Mouse (Mus musculus) right cerebral cortex, postnatal 14 days (tissue): ENCODE measurements around the gene Polr2b.

Experiments
- DNase-seq: peaks from one replicate; pipeline ENCODE4 v3.0.0; 2022

Gene Polr2b

DNA sequence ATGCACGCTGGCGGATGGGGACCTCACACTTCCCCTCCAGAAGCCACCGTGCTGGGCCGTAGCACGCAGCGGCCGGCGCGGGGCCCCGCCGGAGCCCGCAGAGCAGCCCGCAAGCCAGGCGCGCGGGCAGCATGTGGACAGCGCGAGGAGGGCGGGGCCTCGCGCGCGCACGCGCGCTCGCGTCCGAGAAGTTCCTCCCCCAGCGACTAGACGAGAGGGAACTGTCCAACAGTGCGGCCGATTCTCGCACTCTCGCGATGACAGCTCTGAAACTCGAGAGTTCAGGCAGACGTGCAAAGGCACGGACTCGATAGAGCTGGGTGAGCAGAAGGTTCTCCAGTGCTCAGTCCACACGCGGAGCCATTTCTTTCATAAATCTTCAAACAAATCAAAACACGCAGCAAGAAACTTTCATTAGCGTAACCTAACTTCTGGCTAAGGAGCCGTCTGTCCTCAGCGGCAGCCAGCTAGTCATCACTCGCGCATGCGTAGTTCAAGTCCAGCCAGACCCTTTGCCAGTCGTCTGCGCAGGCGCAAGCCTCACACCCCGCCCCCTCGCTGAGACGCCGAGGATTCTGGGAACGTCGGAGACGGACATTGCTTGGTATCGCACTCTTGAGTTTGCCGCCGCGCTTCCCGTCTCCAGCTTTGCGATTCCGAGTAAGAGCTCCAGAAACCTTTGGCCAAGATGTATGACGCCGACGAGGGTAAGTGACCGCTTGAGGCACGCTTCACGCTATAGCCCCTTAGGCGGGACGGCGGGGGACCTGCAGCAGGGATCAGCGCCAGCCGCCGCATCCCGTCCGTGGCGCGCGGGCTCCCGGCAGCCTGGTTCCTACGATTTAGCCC, at the start of gene Polr2b, which contains the start of gene Noa1:
Gene Polr2b, plus strand, starts transcription at position 224 of the 849 bp plus-strand sequence.
Gene Noa1, minus strand, starts transcription at position 161 of the 849 bp plus-strand sequence.
- DNase-seq = peak; percentile 99

DNA sequence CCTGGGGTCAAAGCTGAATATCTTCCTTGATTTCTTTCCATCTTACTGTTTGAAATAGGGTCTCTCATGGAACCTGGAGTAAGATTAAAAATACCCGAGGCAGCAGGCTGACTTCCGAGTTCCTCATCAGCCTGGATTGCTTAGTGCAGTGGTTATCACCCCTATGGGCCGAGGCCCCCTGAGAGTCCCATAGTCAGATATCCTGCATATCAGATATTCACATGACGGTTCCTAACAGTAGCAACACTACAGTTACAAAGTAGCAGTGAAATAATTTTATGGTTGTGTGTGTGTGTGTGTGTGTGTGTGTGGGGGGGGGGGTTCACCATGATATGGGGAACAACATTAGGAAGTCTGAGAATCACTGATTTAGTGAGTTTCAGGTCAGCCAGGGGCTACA, 48.8 kb upstream of the Polr2b start:
- no peak for DNase-seq

DNA sequence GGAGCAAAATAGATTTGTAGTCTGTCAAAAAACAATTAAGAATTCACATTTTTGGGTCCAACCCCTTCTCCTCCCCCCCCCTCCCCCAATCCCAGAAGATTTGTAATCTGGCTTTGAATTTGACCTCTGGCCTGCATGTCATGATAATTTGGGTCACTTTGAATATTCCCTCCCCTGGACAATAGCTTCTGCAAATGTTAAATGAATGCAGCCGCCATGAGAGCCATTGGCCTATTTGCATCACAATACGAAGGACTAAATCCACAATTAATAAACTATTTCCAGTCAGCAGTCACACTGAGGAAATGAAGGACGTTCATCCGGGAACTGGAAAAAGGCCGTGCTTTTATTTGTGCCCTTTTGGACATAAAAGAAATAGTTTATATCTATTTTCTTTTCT, 47.8 kb upstream of the Polr2b start:
- DNase-seq = no peak

DNA sequence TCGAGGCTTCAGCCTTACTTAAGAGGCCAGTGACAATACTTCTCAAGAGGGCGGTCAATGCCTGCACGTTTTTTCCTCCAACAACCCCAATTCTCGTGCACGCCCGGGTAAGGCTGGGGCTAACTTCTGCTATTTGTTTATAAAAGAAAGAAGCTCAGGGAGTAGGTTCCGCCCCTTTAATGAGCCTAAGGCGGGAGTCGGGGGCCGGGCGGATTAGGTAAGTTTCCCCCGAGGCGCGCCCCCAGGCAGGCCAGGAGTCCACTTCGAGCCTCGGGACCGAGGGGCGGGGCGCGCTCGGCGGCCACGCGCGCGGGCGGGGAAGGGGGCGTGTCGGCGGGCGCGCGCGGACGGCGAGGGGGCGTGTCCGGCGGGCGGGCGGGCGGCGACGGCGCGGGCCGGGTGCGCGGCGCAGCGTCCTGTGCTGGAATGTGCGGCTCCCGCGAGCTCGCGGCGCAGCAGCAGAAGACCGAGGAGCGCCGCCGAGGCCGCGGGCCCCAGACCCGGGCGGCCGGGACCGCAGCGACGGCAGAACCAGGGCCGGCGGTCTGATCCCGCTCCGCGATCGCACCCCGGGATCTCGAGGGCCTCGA, 44.8 kb upstream of the Polr2b start, which contains the start of gene Rest:
Gene Rest, plus strand, starts transcription at position 411 of the 590 bp plus-strand sequence.
- peak; percentile 54 for DNase-seq

DNA sequence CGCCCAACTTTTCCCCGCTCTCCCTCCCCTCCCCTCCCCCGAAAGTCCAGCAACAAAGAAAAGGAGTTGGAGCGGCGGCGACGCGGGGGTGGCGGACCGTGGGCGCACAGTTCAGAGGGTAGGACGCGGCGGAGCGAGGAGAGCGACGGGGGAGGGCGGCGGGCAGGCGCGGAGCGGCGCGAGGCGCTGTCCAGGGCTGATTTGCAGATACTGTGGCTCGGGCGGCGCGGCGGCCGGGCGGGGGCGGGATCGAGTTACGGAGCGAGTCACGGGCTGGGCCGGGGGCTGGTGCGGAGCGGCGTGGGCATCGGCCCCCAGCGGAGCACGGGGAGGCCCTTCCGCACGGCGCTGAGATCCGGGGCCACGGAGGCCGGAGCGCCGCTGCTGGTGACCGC, 44.3 kb upstream of the Polr2b start:
- peak; percentile 58 for DNase-seq

DNA sequence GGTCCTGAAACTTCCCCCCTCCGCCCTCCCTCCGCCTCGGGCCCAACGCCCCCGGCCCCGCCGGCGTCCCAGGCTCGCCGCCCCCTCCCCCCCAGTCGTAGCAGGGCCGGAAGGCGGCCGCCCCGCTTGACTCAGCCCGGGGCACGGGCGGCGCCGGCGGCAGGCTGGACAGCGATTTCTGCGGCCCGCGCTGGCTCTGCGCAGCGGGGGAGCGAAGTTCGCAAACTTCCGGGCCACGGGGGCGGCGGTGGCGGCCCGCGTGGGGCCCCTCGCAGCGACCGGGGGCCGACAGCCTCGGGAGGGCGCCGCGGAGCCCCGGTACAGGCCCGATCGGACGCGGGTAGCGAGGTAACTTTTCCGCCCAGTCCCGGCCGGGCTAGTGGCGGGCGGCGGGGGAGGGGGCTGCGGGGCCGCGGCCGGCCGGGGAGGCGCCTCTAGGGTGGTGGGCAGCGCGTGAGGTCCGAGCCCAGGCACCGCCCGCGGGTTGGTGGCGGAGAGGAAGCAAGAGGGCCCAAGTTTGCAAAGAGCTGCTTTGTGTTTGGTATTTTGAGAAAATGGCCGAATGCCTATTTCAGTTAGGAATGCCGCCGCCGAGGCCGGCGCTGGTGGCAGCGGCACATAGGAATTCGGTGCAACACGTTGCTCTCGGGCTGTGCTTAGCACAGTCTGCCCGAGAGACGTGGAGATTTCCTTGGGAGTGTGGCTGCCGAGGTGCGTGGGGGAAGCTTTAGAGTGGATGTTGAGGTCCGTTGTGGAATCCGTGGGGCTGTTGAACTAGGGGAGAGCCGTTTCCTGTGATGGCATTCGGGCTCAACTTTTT, 43.7 kb upstream of the Polr2b start:
- DNase-seq = peak; percentile 17

DNA sequence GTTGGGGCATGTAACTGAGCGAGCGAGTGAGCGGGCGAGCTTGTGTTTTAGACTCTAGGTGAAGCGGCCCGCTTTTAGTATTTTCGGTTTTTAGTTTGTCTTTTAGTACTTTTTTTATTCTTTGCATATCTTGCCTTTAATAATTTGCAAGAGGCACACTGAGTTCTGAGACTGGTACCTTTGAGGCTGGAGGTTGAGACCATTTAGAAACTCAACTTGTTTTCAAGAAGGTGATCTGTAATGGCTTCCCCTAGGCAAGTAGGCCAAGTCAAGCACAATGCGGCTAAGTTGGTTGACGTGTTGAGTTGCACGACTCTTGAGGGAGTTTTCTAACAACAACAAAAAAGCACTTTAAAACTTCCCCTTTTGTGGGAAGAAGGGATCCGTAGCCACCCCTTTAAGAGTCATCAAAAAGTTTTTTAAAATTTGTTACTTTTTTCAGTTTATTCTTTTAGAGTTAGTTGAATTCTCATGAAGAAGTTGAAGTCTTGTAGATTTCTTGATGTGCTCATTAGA, 43.0 kb upstream of the Polr2b start:
- DNase-seq = no peak

DNA sequence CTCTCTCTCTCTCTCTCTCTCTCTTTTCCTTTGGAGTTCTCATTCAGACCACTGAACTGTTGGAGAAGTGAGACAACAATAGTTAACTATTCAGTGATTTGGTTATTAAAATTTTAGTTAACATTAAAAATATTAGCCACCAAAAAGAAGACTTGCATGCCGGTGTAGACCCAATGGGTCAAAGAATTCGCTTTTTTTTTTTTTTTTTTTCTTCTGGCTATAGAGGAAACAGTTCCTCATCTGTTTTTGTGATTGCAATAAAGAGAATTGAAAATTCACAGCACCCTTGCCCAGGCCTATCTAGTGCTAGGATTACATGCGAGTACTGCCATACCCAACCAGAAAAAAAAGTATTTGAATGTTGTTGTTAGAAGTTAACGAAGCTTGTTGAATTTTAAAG, 42.5 kb upstream of the Polr2b start:
- no peak for DNase-seq

DNA sequence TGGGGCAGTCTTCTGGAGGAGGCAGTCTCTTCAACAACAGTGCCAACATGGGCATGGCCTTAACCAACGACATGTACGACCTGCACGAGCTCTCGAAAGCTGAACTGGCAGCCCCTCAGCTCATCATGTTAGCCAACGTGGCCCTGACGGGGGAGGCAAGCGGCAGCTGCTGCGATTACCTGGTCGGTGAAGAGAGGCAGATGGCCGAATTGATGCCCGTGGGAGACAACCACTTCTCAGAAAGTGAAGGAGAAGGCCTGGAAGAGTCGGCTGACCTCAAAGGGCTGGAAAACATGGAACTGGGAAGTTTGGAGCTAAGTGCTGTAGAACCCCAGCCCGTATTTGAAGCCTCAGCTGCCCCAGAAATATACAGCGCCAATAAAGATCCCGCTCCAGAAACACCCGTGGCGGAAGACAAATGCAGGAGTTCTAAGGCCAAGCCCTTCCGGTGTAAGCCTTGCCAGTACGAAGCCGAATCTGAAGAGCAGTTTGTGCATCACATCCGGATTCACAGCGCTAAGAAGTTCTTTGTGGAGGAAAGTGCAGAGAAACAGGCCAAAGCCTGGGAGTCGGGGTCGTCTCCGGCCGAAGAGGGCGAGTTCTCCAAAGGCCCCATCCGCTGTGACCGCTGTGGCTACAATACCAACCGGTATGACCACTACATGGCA, 41.9 kb upstream of the Polr2b start:
- no peak for DNase-seq

DNA sequence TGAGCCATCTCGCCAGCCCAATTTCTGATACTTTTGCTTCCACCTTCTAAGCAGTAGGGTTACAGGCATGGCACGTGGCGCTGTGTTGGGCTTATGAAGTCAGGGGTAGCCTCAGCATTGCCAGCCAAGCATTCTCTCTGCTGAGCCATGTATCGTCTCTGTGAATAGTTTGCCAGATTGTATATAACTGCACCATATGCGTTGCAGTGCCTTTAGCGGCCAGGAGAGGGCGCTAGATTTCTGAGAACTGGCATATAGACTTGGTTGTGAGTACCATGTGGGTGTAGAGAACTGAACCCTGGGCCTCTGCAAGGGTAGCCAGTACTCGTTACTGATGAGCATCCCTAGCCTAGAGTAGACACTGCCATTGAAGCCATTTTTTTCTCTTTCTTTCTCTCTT, 40.5 kb upstream of the Polr2b start:
- no peak for DNase-seq

DNA sequence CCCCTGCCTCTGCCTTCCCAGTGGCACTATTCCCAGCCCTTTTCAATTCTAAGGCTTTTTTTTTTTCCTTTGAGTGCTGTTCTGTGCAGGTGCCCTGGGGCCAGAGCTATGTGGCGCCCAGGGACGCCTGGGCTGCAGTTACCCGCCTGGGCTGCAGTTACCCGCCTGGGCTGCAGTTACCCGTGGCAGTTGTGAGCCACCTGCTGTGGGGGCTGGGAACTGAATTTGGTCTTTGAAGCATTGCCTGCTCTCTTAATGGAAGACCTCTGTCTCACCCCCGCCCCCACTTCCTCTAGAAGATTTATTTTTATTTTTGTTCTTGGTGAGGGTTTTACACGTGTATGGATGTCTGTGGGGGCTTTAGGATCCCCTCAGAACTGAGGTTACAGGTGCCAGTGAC, 36.8 kb upstream of the Polr2b start:
- no peak for DNase-seq

DNA sequence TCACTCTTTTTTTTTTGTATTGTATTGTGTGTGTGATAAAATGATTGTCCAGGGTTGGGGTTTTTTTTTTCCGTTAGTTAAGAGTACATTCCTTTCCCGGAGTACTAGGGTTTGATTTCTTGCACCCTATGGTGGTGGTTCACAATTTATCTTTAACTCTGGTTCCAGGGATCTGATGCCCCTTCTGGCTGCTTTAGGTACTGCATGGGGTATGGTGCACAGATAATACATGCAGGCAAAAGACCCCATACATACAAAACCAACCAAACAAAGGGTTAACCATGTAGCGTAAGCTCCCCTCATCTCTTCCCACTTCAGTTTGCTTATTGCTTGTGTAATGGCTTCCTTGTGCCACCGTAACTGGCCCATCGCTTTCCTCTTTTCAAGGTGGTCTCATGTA, 34.0 kb upstream of the Polr2b start:
- peak; percentile 21 for DNase-seq

DNA sequence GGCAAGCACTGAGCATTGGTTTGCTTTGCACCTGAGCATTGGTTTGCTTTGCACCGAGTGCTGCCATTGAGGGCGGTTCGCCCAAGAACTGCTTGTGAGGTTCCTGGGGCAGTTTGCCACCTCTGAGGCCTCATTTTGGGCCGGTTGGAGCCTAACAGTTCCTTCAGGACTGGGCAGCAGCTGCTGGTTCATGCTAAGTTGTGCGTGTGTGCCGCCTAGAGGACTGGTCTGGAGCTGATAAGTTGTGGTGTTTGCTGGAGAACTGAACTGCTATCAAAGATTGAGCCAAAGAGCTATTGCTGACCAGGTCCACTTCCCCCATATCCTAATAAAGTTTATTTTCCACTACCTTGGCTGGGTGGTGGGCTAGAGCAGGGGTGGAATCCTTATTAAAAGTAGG, 32.7 kb upstream of the Polr2b start:
- DNase-seq = no peak

DNA sequence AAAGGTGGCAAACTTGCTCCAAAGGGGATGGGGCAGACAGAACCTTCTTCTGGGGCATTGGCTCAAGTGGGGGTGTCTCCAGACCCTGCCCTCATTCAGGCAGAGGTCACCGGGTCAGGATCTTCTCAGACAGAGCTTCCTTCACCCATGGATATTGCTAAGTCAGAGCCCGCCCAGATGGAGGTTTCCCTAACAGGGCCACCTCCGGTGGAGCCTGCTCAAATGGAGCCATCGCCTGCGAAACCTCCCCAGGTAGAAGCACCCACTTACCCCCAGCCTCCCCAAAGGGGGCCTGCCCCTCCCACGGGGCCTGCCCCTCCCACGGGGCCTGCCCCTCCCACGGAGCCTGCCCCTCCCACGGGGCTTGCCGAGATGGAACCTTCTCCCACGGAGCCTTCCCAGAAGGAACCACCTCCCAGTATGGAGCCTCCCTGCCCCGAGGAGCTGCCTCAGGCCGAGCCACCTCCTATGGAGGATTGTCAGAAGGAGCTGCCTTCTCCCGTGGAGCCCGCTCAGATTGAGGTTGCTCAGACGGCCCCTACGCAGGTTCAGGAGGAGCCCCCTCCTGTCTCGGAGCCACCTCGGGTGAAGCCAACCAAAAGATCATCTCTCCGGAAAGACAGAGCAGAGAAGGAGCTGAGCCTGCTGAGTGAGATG, 28.3 kb upstream of the Polr2b start:
- DNase-seq = no peak

DNA sequence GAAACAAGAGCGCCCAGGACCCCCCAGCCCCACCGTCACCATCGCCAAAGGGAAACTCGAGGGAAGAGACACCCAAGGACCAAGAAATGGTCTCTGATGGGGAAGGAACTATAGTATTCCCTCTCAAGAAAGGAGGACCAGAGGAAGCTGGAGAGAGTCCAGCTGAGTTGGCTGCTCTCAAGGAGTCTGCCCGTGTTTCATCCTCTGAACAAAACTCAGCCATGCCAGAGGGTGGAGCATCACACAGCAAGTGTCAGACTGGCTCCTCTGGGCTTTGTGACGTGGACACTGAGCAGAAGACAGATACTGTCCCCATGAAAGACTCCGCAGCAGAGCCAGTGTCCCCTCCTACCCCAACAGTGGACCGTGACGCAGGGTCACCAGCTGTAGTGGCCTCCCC, 27.7 kb upstream of the Polr2b start:
- no peak for DNase-seq

DNA sequence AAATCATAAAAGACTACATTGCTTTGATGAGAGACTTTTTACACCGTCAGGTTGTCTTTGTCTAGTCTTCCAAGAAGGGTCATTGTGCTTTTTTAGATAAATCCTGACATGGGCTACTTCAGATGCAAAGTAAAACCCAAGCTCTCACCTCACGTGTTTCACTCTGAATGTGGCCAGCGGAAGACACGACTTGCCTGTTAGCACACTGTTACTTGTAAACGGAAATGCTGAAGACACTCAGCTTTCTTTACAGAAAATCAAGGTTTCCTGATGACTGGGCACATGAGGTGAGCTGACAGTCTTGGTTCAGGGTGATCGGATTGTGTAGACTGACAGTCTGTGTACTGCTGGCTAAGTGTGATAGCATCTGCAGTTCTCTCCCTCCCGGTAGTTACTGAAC, 24.3 kb upstream of the Polr2b start:
- DNase-seq = no peak

DNA sequence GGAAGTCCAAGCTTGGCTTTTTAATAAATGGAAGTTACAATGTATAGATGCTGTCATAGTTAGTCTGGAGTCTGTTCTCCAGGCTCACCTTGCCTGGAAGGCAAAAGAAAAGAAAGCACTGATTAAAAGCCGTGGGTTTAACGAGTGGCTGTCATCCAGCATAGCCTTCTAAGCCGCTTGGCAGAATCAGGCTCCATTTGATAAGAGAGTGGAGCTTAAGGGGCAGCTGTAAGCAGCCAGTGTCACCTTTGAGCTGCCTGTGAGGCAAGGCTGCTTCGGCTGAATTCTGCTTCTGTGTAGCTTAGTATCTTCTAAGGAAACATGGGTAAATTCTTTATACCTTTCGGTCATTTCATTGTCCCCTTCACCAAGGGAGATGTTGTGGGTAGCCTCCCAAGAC, 23.0 kb upstream of the Polr2b start:
- no peak for DNase-seq

DNA sequence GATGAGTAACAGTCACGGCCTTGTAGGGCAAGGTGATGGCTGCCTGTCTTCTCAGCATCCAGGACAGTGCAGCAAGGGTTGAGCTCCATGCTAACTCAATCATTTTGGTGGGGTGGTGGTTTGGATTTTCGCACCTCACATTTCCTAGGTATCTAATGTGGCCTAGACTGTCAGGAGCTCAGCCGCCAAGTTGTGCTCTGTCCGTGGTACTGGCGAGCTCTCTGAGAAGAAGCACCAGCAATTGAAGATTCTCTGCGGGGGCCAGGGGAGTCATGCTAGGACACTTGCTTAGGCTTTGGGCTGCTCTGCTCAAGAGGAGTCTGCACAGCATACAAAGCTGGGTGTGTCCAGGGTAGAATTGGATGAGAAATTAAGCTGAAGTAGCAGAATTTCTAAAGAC, 22.0 kb upstream of the Polr2b start:
- no peak for DNase-seq

DNA sequence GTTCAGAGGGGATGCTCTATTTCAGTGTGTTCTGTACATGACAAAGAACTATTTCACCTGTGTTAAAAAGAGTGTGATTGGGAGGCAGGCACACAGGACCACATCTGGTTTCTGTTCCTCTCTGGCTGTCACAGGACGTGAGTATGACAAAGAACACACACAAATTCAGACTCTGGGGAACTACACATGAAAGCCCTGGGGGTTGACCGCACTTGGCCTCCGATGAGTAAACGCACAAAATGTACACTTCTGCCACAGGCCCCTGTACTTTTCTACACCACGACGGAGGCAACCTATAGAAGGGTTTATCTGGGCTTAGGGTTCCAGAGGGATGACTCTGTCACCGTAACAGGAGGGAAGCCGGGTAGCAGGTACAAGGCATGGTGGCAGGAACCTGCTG, 20.3 kb upstream of the Polr2b start:
- no peak for DNase-seq

DNA sequence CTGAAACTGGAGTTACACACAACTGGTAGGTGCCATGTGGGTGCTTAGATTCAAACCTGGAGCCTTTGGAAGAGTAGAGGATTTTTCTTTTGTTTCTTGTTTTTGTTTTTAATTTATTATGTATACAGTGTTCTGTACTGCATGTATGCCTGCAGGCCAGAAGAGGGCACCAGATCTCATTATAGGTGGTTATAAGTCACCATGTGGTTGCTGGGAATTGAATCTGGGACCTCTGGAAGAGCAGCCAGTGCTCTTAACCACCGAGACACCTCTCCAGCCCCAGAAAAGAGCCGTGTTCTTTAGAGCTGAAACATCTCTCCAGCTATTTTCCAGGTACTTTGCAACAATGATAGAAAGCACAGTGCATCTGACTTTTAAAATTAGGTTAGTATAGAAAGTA, 19.3 kb upstream of the Polr2b start:
- DNase-seq = no peak

DNA sequence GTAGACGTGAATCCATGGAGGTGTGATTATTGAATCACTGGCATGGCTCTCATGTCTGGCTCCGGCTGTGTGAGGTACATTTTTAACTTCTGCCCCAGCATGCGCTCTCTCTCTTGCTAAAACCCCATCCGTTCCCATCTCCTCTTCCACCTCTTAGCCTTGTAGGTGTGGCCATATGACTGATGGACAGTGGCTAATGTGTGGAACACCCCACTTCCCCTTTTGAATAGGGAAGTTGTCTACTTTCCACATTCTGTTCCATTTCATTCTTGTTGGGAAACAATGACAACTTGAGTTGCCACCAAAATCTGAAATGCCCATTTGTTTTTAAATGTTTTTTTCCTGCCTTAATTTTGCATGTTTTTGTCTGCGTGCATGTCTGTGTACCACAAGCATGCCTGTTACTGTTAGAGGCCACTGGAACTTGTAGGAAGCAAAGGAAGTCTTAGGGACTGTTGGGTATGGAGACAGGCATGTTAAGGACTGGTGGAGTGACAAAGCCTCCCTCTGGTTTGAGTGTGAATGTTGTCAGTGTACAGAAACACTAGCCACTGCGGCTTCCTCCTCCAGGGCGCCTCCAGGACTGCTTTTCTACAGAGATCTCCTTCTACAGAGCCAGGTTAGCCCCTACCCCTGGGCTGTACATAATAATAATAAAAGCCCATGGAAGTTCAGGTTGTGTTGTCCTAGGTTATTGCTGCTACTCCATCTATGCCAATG, 17.0 kb upstream of the Polr2b start:
- DNase-seq = no peak

DNA sequence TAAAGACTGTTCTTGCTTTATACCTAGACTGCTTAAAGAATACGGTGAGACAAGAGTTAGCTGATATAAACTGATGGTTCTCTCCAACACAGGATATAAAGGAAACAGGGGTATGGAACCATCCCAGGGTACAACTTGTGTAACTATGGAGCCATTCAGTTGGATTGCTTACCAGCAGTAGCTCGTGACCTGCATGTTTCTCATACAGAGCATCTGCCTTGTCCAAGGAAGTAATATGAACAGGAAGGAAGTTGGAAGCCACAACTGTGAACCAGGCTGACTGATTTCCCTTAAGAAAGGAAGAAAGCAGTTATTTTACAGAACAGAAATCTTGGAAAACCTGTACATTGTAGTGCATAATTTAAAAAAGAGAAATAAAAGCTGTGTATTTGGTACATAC, 10.5 kb upstream of the Polr2b start:
- DNase-seq = no peak
